Mouse (Mus musculus) heart, adult 8-10 months (tissue): ENCODE results near the gene H2-Q10. TPM values are rescaled to one million over a fixed set of nuclear protein-coding genes. Genes with fewer than 3 reads are reported as not detected.
"Not testable (repeated sequence)": the region's sequence is repeated elsewhere in the genome, so short reads cannot be mapped to it uniquely, and the experiment has no call there.

Source experiments
- DNase-seq: peaks from one replicate; pipeline ENCODE4 v3.0.0; 2022; ENCODE audit warnings: low spot score
- total RNA-seq, 4 experiments: library from RNA; stranded (reverse); gene quantifications; 2 replicates each; pipeline ENCODE4 v1.2.4; 2022

H2-Q10 gene
- total RNA-seq, 4 experiments from 2014 or later = 0.38 to 0.59 (median 0.39) TPM

DNA sequence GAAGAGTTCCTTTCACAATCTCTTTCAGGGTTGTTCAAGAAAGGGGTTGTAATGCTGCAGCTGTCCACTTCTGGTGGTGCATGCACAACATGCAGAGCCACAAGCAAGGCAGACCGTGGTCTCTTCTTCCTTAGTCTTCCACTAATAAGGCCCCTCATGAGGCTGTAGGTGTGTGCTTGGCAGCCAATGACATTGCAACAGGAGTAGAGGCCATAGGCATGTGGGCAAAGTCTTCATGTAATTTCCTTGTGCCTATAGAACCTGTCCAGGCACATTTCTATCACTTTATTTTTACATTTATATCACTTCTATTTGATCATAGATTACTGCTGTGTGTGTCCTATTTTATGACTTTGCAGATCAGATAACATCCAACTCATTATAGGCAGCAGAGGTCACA, 11.6 kb upstream of the H2-Q10 start:
- not testable (repeated sequence) for DNase-seq

DNA sequence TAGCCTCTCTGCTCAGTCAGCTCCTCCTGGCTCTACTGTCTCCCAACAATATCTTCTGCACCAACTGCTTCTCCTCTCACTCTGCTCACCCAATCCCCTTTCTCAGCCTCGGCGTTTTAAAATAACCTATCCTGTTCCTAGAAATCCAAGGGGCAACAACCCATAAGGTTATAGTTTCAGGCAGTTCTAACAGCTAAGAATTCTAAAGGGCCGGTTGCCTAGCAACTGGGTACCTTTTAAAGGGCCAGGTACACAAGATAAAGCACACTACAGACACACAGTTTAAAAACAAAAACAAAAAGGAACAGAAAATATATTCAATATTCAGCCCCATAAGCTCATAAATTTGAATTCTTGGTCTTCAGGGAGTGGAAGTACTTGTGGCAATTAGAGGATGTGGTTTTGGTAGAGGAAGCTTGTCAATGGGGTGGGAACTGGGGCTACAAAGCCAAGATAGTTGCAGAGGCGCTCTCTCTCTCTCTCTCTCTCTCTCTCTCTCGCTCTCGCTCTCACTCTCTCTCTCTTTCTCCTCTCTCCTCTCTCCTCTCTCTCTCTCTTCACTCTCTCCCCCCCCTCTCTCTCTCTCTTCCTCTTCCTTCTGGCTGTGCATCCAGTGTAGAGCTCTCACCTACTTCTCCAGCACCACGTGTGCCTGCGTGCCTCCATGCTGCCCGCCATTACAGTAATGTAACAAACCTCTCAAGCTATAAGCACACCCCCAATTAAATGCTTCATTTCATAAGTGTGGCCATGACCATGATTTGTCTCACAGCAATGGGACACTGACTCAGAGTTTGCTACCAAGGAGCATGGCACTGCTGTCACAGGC, 9.2 kb upstream of the H2-Q10 start:
- not testable (repeated sequence) for DNase-seq

DNA sequence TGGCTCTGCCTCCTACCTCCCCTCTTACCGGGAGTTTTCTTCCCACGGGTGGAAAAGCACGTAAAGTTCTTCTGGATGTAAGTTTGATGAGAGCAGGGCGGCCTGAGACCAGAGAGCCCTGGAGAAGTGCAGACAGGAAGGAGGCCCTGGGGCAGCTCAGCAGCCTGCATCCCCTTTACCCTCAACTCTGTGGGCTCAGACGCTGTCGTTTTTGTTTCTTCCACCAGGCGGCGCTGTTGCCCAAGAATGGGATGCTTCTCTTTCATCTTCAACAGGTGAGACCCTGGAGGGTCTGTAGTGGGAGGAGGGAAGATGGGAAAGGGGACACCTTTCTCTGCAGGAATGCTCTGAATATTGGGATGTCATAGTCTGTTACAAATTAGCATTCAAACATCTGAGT, 4.2 kb upstream of the H2-Q10 start:
- not testable (repeated sequence) for DNase-seq

DNA sequence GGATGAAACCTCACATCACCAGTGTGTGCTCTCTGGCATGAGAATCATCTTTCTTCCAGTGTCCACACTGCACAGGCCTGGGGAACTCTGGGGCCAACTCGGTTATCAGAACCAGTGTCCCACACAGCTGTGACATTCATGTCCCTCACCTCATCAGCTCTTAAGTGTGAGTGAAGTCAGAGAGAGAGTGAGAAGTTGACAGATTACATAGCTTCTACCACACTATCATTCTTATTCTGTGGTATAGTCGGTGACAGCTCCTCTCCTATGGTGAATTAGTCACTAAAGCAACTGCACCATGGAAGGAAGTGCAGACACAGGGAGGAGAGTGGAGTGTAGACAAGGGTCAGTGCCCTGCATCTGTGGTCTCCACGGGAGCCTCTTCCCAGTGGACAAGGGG, 953 bp upstream of the H2-Q10 start:
- not testable (repeated sequence) for DNase-seq

- peak; percentile 30 for DNase-seq
These were observed 14.2 kb downstream of the H2-Q10 start for GRCm38 (mm10) chr17:35484066-35484465.

- no peak for DNase-seq
These were observed 15.8 kb downstream of the H2-Q10 start for GRCm38 (mm10) chr17:35485702-35486101.

- DNase-seq = no peak
These were observed 16.8 kb downstream of the H2-Q10 start for GRCm38 (mm10) chr17:35486726-35487125.

- no peak for DNase-seq
These were observed 18.2 kb downstream of the H2-Q10 start for GRCm38 (mm10) chr17:35488041-35488440.

DNA sequence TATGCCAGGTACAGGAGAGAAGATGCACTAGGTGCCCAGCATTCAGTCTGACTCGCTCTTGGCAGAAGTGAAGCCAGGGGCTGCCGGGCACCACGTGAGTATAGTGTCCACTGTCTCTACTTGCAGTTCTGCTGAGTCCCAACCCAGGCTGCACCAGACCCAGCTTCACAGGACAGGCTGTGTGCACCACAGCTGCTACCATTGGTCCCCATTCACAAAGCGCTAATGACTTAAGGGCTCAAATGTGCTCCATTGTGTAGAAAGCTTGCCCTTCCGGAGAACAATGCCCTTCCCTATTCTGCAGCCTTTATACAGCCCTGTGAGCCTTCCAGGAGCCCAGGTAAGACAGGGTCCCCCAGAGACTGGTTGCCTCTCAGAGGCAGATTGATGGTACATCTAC, 20.4 kb downstream of the H2-Q10 start:
- DNase-seq = no peak

DNA sequence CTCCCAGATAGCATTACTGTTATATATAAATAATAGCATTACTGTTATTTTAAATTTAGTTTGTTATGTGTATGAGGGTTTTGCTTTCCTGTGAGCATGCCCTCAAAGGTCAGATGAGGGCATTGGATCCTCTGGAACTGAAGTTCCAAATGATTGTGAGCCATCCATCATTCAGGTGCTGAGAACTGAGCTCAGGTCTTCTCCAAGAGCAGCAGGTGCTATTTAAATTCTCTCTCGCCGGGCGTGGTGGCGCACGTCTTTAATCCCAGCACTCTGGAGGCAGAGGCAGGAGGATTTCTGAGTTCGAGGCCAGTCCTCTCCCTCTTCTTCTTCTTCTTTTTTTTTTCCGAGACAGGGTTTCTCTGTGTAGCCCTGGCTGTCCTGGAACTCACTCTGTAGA, 27.2 kb downstream of the H2-Q10 start:
- DNase-seq = no peak

- DNase-seq = no peak
These were observed 32.3 kb downstream of the H2-Q10 start for GRCm38 (mm10) chr17:35502226-35502625.

- DNase-seq = no peak
These were observed 32.9 kb downstream of the H2-Q10 start for GRCm38 (mm10) chr17:35502762-35503161.

- DNase-seq = no peak
These were observed 34.0 kb downstream of the H2-Q10 start for GRCm38 (mm10) chr17:35503849-35504248.

GRCm38 (mm10) chr17:35504628-35505481, 35.0 kb downstream of the H2-Q10 start:
- DNase-seq = no peak

- DNase-seq = no peak
These were observed 35.9 kb downstream of the H2-Q10 start, which contains the start of gene Pou5f1 for GRCm38 (mm10) chr17:35505776-35506175. TSS of gene Pou5f1 (plus strand) at chr17:35506018.

DNA sequence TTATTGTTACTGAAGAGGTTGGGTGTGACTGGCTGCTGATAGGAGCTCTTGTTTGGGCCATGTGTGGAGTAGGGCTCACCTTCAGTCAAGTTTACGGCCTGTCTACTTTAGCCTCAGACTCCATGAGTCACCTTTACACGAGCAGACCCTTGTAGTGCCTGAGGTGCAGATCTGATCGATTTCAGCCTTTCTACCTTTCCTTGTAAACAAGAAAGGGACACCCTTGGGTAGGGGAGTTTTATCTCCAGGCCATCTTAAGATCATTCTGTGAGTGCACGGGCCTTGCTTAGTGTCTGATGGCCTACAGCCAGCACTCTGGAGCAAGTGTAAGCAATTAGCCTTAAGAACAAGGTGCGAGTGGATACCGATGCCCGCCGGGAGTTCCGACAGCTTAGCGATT, 37.0 kb downstream of the H2-Q10 start:
- DNase-seq = no peak

GRCm38 (mm10) chr17:35507556-35508260, 37.8 kb downstream of the H2-Q10 start:
- no peak for DNase-seq

DNA sequence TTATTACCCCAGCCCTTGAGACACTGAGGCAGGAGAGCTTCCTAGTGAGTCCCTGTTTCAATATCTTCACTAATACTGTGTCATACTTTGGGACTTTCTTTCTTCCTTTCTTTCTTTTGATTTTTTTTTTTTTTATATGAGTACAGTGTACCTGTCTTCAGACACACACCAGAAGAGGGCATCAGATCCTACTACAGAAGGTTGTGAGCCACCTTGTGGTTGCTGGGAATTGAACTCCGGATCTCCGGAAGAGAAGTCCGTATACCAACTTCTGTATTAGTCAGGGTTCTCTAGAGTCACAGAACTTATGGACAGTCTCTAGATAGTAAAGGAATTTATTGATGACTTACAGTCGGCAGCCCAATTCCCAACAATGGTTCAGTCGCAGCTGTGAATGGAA, 38.4 kb downstream of the H2-Q10 start:
- not testable (repeated sequence) for DNase-seq

GRCm38 (mm10) chr17:35509284-35509683, 39.4 kb downstream of the H2-Q10 start:
- DNase-seq = no peak

GRCm38 (mm10) chr17:35512916-35513626, 43.2 kb downstream of the H2-Q10 start:
- no peak for DNase-seq

- peak; percentile 55 for DNase-seq
These were observed 44.0 kb downstream of the H2-Q10 start for GRCm38 (mm10) chr17:35513886-35514285.
